Mouse (Mus musculus) cerebellum, adult 18-20 months (tissue): ENCODE measurements around the gene Cby3.
A peak's percentile ranks its signal among the peaks of the same experiment; 100 is the strongest.

ENCODE experiments used
- DNase-seq, 2 experiments: peaks; one replicate each; pipeline ENCODE4 v3.0.0; 2021

Cby3 gene

GRCm38 (mm10) chr11:50391272-50391960 is 37.2 kb downstream of the Cby3 start:
- no peak for DNase-seq

DNA sequence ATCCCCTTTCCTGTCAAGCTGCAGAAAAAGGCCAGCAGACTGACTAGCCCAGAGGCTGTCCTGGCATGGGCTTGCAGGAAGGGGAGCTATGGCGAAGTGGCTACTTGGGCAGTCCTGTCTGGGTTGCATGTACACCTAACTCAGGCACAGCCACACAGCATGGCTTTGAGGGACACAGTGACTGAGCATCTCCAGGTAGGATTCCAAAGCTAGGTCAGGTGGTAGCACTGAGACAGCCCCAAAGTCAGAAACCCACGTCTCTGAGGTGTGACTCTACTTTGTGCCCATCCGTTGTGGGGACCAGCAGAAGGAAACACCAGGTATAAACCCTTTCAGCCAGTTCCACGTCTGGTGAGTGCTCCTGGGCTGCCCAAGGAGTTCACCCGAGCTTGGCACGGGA is 39.0 kb downstream of the Cby3 start:
- DNase-seq: no peak

- DNase-seq: no peak
Measured at GRCm38 (mm10) chr11:50394731-50395130, 40.5 kb downstream of the Cby3 start.

GRCm38 (mm10) chr11:50396766-50397307 is 42.6 kb downstream of the Cby3 start:
- no peak for DNase-seq

DNA sequence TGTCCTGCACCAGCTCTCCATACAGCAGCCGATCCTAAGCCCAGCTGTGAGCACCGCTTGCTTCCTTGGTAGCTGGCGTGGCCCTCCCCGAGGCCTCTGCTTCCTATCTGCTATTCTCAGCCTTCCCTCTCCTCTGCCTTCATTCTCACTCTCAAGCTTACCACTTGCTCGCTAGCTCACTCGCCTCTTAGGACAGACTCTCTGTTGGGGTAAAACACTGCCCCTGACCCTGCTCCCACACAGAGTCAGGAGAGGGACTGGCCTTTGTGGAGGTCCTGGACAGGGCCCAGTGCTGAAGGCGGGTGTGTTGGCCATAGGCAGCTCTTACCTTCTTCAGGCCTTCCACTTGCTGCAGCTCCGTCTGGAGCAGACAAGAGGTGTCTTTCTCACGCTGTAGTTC is 43.1 kb downstream of the Cby3 start:
- DNase-seq: no peak

- DNase-seq: no peak
Measured at GRCm38 (mm10) chr11:50398803-50399202, 44.5 kb downstream of the Cby3 start.

DNA sequence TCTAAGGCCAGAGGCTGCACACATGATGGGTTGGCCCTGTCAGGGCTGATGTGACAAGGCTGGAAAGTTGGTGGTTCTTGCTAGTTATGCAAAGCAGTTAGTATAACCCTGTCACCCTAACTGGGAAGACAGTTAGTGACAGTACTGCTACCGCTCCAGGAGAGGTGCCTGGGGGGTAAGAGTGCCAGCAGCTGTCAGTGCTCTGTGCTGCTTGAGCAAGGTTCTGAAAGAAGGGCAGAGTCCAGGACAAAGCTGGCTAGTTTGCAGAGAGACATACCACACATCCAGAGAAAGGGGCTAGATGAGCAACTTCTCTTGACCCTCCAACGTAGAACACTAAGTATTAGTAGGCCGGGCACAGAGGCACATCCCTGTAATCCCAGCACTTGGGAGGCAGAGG is 48.2 kb downstream of the Cby3 start:
- DNase-seq: no peak

DNA sequence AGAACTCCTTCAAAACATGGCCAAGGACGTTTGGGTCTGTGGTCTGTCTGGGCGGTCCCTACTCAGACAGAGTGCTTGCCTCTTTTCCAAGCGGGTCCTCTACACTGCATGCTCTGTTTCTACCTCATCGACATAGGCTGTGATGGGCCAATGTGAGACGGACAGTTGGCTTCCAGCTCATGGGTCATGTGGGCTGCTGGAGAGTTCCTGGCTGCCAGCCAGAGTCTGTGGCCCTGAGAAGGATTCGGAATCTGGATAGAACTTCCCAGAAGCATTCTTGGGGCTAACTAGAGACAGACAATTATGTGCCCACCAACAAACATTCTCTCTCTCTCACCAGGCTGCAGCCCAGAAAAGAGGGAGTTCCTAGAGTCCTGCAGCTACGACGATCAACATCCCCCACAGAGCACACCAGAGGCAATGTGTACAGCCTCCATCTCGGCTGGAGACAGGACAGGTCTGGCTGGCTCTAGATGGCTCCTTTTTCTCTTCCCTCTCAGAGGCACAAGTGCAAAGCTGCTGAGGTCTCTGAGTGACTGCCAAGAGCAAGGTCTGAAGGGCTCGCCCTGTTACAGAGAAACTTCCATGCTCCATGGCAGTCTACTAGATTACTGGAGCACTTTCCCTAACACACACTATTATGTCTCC is 49.2 kb downstream of the Cby3 start:
- DNase-seq: peak; percentile 48 to 55

DNA sequence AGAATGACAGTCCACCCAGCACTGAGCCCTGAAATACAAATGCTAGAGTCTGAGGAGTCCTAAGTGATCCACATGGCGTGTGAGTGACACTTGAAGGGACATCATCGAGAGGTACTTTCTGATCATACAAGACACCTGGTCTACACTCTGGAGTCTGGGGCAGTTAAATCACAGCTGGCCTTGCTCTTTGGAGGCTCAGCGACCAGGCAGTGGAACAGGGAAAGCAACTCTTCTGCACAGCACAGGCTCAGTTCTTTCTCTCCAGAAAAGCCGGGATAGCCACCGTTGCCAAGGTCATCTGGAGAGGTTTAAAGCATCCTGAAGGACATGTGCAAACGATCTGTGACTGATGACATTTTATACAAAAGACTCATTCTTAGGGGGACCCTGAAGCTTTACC is 53.0 kb downstream of the Cby3 start:
- DNase-seq: no peak
